Mouse (Mus musculus) kidney, adult 11 months (tissue): ENCODE measurements around the gene Sufu.

Source experiments
- DNase-seq: peaks from one replicate; pipeline ENCODE4 v3.0.0; 2022

Gene Sufu

GRCm38 (mm10) chr19:46470364-46471240, 73.9 kb downstream of the Sufu start:
- no peak for DNase-seq

GRCm38 (mm10) chr19:46471324-46472093, 74.8 kb downstream of the Sufu start:
- DNase-seq: no peak

DNA sequence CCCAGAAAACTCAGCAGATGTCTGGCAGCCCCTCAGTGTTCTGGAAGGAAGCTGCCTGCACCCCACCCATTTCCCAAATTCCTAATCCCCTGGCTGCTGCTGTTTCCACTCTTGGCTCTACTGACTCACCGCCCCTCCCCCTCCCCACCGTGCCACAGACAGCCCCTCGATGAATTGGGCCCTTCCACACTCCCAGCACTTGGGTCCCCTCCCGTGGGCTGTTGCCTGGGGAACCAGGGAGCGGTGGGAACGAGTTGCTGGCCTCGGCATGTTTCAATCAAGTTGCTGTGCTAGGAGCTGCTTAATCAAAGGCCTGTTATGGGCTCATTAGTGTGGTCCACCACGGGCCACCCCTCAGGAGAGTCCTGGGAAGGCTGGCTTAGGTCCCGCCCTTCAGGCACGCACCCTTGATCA, 80.7 kb downstream of the Sufu start:
- no peak for DNase-seq

DNA sequence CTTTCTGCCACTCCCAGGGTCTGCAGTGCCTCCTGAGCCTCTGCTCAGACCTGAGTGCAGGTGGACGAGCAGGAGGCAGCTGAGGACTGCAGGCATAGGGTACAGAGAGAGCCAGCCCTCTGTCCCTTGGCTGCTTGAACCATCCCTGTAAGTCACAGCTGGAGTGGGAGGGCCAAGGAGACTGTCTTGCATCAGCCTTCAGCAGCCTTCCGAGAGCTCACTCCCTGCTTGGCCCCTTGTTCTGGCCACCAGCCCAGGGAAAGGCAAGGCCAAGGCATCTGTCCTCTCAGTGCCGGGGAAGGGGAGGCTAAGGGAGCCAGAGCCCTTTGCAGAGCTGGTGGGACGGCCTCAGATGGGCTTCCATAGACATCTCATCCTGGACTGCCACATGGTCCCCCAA, 81.5 kb downstream of the Sufu start:
- DNase-seq: no peak

DNA sequence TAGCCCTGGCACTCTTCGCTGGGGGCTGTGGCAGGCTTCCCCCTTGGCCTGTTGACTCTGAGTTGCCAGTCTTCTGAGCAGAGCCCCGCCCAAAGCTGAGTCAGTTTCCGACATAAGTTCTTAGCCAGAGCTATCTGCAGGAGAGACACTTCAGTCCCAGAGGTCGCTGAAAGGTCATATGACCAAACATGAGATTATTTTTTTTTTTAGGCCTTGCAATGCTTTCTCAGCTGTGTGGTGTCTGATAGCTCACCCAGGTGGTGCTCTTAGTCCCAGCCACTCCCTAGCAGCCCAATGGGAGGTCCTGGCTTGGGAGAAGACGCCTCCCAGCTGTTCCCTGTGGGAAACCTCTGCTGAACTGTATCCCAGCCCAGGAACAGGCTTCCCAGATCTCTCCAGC, 82.1 kb downstream of the Sufu start:
- DNase-seq: peak; percentile 71

DNA sequence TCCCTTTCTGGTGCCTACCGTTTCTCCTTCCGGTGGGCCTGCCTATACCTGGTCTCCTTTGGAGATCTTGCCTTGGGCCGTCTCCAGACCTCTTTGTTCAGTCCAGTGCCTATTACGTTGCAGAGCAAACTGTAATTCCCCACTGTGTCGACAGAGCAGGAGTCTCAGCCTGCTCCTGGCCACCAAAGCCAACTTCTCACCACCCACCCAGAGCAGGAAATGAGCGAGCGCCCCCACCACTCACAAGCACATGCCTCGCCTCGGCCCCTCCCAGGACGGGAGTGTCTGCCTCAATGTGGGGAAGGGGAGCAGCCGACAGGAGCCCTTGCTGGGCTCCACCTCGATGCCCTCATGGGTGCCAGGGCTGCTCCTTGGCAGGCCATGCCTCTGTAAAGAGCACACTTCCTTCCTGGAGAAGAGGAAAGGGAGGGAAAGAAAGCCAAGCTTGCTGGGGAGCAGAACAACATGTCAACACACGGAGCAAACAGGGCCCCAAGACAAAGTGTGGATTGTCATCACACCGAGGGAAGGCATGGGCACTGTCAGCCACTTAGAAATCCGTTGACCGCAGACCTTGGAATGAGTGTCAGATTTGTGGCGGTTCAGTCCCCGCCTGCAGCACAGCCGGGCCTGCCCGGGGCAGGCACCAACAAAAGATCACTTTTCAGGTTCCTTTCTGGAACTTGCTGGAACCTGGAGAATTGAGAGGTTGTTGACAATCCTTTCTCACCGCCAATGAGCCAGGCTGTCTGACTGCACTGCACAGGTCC, 82.8 kb downstream of the Sufu start:
- no peak for DNase-seq

GRCm38 (mm10) chr19:46480624-46481345, 84.1 kb downstream of the Sufu start:
- DNase-seq: no peak

- DNase-seq: no peak
These were observed 84.7 kb downstream of the Sufu start for GRCm38 (mm10) chr19:46481352-46481751.

DNA sequence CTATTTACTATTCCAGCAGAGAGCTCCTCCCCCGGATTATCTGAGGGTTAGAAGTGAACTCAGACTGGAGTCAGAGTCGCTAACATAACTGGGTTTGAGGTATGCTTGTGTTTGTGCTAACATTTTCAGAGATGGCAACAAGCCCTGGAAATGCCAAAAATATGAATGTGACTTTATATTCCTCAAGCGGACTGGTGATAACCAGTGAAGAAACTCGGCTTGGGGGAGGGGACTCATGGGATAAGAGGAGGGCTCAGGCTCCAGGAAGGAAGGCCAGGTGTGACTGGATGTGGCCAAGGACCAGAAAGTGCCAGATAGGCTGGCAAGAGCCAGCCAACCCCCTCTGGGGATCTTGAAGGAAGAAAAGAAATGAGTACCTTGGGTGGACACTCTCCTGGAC, 85.1 kb downstream of the Sufu start:
- no peak for DNase-seq

GRCm38 (mm10) chr19:46482896-46483516, 86.3 kb downstream of the Sufu start:
- DNase-seq: no peak

GRCm38 (mm10) chr19:46483701-46484328, 87.1 kb downstream of the Sufu start:
- peak; percentile 67 for DNase-seq

- peak; percentile 93 for DNase-seq
These were observed 87.8 kb downstream of the Sufu start for GRCm38 (mm10) chr19:46484518-46484917.

DNA sequence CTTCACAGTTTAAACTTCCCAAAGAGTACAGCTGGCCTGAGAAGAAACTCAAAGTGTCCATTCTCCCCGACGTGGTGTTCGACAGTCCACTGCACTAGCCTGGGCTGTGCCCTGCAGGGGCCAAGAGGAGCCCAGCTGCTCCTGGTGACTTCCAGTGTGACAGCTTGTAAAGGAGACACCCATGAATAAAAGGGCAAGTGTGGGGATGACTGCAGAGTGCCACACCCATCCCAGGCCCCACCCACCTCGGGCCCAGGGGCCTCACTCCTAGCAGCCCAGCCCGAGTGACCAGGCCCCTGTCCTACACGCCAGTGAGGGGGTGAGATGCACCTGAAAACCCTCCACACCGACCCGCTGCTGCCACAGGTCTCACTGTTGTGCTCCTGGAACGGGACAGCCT, 89.2 kb downstream of the Sufu start:
- DNase-seq: no peak

DNA sequence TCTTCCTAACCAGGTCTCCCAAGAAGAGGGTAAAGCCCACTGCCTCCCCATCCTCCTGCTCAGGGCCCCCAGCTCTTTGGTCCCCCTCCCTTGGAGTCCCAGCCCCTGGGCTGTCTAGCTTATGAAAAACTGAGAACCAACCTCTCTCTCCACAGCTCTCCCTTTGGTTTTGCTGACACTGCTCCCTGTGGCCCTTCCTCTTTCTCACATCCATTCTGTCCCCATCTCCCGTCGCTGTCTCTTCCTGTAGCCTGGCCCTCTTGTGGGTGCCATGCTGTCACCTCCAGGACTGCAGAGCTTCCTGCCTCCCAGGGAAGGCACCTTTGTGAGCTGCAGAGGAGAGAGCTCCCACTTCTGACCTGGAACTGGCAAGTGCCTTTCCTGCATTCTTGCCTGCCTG, 90.0 kb downstream of the Sufu start:
- DNase-seq: no peak

DNA sequence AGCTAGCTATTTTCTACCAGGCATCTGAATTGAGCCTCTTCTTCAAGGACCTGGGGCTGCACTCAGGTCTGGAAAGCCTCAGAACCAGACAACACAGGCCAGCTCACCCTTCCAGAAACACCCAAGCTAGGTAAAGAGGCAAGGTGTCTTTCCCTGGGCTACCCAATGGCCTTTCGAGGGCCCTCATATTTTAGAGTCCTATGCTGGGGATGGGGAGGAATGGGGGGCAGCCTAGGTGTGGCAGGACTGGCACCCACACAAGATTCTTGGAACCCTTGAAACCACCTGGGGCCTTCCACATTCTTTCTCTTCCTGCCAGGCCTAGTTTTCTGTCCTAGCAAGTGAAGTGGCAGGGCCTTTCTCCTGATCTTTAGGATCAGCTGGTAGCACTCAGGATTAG, 92.8 kb downstream of the Sufu start:
- no peak for DNase-seq

DNA sequence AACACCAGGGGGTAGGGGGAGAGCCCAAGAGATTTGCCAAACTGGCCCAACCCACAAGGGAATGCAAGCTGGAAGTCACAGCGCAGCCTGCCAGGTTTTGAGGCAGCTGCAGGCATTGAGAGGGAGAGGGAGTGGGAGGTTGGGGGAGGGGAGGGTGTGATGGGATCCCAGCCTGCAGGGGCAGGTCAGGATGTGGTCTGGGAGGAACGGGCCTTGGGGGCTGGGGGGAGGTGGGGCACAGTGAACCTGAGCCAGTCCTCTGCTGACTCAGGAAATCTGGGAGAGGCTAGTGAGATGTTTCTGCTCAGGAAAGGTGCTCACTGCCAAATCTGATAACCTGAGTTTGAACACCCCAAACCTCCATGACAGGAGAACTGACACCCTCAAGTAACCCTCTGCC, 93.9 kb downstream of the Sufu start:
- DNase-seq: no peak

DNA sequence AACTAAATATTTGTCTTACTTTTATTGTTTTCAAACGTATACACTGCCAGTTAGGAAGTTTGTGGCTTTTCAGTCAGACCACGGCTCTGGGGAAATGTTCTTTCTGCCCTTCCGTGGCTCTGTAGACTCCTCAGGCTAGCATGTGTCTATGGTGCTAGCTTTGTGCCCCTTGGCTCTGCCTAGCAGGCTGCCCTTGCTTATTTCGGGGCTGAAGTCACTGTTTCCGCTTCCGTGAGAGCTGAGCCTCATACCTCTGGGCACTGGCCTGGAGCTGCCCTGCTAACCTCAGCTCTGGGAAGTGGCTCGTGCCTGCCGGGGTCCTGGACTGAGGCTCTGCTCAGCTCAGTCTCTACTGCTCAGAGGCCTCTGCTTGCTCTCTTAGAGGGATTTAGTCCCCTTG, 98.4 kb downstream of the Sufu start:
- DNase-seq: no peak

GRCm38 (mm10) chr19:46497230-46497629, 100.5 kb downstream of the Sufu start:
- no peak for DNase-seq

DNA sequence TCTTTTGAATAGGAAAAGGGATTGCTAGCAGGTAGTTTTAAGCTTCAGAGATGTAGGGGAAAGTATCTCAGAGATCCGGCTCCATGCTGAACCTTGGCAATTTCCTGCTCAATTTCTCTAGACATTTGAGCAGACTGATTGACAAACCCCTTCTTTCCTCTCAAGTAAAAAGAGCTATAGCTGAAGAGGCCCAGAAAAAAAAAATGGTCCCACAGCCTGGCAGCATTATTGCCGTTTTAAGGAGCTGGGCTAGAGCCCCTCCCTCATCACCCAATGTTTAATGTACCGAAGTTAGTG, 102.8 kb downstream of the Sufu start:
- DNase-seq: no peak

DNA sequence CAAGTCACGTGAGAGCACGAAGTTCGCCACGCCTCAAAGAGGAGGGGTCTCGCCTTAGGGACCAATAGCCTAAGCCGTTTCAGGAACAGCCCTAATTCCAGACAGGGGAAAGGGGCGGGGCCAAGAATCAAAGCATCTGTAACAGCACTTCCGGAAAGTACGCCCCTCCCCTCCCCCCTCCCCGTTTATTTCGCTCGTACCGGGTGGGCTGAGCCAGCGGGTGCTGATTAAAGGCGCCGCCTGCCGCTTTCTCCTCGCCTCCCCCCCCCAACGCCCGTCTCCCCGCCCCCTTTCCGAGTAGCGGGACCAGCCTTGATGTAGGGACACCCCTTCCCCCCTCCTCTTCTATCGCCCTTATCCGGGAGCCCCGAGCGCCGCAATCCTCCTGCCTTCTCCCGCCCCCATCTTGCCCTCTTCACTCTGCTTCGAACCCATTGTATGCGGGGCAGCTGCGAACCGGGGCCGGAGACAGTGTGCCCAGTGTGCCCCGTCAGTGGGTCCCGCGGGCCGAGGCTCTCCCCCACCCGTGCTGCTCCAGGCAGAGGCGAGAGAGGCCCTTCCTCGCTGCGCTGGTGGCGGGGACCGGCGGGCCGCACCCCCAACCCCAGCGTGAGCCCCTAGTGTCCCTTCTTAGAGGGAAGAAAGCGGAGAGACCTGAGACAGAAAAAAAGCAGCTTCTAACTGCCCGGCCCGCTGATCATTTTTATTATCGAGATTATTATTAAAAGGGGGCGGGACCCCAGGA, 103.3 kb downstream of the Sufu start:
- DNase-seq: peak; percentile 99
